Mouse (Mus musculus) lung, postnatal 0 days (tissue): ENCODE measurements at regions not wholly inside any gene's neighbourhood (a gene's known extent, or its start where the extent isn't known, plus 50 kb on each side); places are given as distances from the start of the nearest gene placed in this dataset.

Experiments
- ATAC-seq: fragments of 200-750 bp; cut with Nextera tagmentation; 2 replicates; pipeline ENCODE4 v1.8.0; 2017; ENCODE audit warnings: moderate library complexity
- DNase-seq: peaks from one replicate; pipeline ENCODE4 v3.0.0-alpha.2; 2016; ENCODE audit warnings: low spot score
- H3K27ac ChIP-seq: fragments of 300-500 bp; sonication (generic); 2 replicates; pipeline ENCODE4 v1.5.1; 2014; ENCODE audit warnings: antibody characterized with exemption, mild to moderate bottlenecking, low read length, mixed read lengths
- H3K27me3 ChIP-seq: fragments of 300-500 bp; sonication (generic); replicated peaks from 2 replicates; pipeline ENCODE4 v1.6.1; 2014; ENCODE audit warnings: low read length, mixed read lengths; ENCODE audit not compliant: insufficient read depth
- H3K36me3 ChIP-seq: fragments of 300-500 bp; sonication (generic); 2 replicates; pipeline ENCODE4 v1.6.1; 2014; ENCODE audit warnings: low read length, mixed read lengths; ENCODE audit not compliant: insufficient read depth
- H3K4me1 ChIP-seq: fragments of 300-500 bp; sonication (generic); 2 replicates; pipeline ENCODE4 v1.6.1; 2014; ENCODE audit warnings: antibody characterized with exemption, low read depth, low read length, mixed read lengths; ENCODE audit not compliant: insufficient read depth
- H3K4me2 ChIP-seq: fragments of 300-500 bp; sonication (generic); replicated peaks from 2 replicates; pipeline ENCODE4 v1.6.1; 2014; ENCODE audit warnings: low read depth, mild to moderate bottlenecking, low read length, moderate library complexity, mixed read lengths
- H3K4me3 ChIP-seq: fragments of 300-500 bp; sonication (generic); 2 replicates; pipeline ENCODE4 v1.5.1; 2014; ENCODE audit warnings: low read depth, low read length
- H3K9ac ChIP-seq: fragments of 300-500 bp; sonication (generic); replicated peaks from 2 replicates; pipeline ENCODE4 v1.6.1; 2014; ENCODE audit warnings: low read depth, mild to moderate bottlenecking
- H3K9me3 ChIP-seq: fragments of 300-500 bp; sonication (generic); 2 replicates; pipeline ENCODE4 v1.6.1; 2016; ENCODE audit warnings: low read length, mixed read lengths
- CTCF ChIP-seq: IDR thresholded peaks from 2 replicates; pipeline ENCODE4 v1.5.1; 2016; ENCODE audit warnings: antibody characterized with exemption, mild to moderate bottlenecking
- EP300 ChIP-seq: IDR thresholded peaks from 2 replicates; pipeline ENCODE4 v1.6.1; 2016; ENCODE audit warnings: antibody characterized with exemption, mild to moderate bottlenecking, control low read depth
- WGBS: fragments of 180-500 bp; shearing (Covaris S2); extraction: QIAGEN DNeasy Blood & Tissue Kit; methylation state at CpG from one replicate; pipeline ENCODE4 v1.1.7; 2014; 5-methylcytosine and 5-hydroxymethylcytosine counted together

GRCm38 (mm10) chr14:109941944-109942343 is 813.0 kb downstream of the Slitrk6 start:
- no peaks in the 10 kb centered on the region for H3K9me3 ChIP-seq
- no peak overlapping the region for H3K4me3 ChIP-seq
- no peaks in the 10 kb centered on the region for H3K27me3 ChIP-seq
- 89% methylated on average over 4 of the region's 4 CpGs for WGBS
- H3K9ac ChIP-seq: no peak overlapping the region
- H3K4me2 ChIP-seq: no peak overlapping the region
- TF ChIP-seq EP300: no peak
- no peak for TF ChIP-seq CTCF
- no peak for ATAC-seq
- H3K36me3 ChIP-seq: no peaks in the 10 kb centered on the region
- H3K27ac ChIP-seq: no peak overlapping the region
- no peak for DNase-seq
- no peaks in the 10 kb centered on the region for H3K4me1 ChIP-seq

GRCm38 (mm10) chr14:109941162-109941561 is 813.8 kb downstream of the Slitrk6 start:
- TF ChIP-seq CTCF (no peak), EP300 (no peak)
- no peak overlapping the region for H3K9ac ChIP-seq
- 66% methylated on average over 1 of the region's 1 CpGs for WGBS
- no peaks in the 10 kb centered on the region for H3K27me3 ChIP-seq
- ATAC-seq (no peak), DNase-seq (no peak)
- no peaks in the 10 kb centered on the region for H3K36me3 ChIP-seq
- no peak overlapping the region for H3K4me2 ChIP-seq
- no peaks in the 10 kb centered on the region for H3K4me1 ChIP-seq
- H3K4me3 ChIP-seq: no peak overlapping the region
- no peaks in the 10 kb centered on the region for H3K9me3 ChIP-seq
- H3K27ac ChIP-seq: no peak overlapping the region

GRCm38 (mm10) chr14:109937432-109937831 is 817.5 kb downstream of the Slitrk6 start:
- 78% methylated on average over 6 of the region's 6 CpGs for WGBS
- TF ChIP-seq CTCF: no peak
- no peak for TF ChIP-seq EP300
- ATAC-seq: no peak

GRCm38 (mm10) chr14:109928977-109929376 is 826.0 kb downstream of the Slitrk6 start:
- Histone ChIP-seq H3K4me1 (no peaks in the 10 kb centered on the region), H3K4me2 (no peak overlapping the region), H3K9ac (no peak overlapping the region), H3K4me3 (no peak overlapping the region), H3K27ac (no peak overlapping the region), H3K27me3 (no peaks in the 10 kb centered on the region), H3K9me3 (no peaks in the 10 kb centered on the region), H3K36me3 (no peaks in the 10 kb centered on the region)
- DNase-seq (no peak), ATAC-seq (no peak)
- no peak for TF ChIP-seq CTCF
- TF ChIP-seq EP300: no peak
- WGBS: 86% methylated on average over 7 of the region's 7 CpGs

More at GRCm38 (mm10) chr14:109937432-109937831, 817.5 kb downstream of the Slitrk6 start:
- no peaks in the 10 kb centered on the region for H3K4me1 ChIP-seq
- no peak overlapping the region for H3K4me2 ChIP-seq
- no peaks in the 10 kb centered on the region for H3K9me3 ChIP-seq
- H3K4me3 ChIP-seq: no peak overlapping the region
- H3K36me3 ChIP-seq: no peaks in the 10 kb centered on the region
- no peak overlapping the region for H3K27ac ChIP-seq
- no peak overlapping the region for H3K9ac ChIP-seq
- no peaks in the 10 kb centered on the region for H3K27me3 ChIP-seq
- DNase-seq: no peak

- Histone ChIP-seq H3K4me1 (no peaks in the 10 kb centered on the region), H3K9me3 (no peaks in the 10 kb centered on the region), H3K4me3 (no peak overlapping the region), H3K36me3 (no peaks in the 10 kb centered on the region), H3K27ac (no peak overlapping the region), H3K27me3 (no peaks in the 10 kb centered on the region), H3K9ac (no peak overlapping the region), H3K4me2 (no peak overlapping the region)
- DNase-seq (no peak), ATAC-seq (no peak)
- TF ChIP-seq CTCF (no peak), EP300 (no peak)
- 86% methylated on average over 2 of the region's 2 CpGs for WGBS
These were observed 863.1 kb downstream of the Slitrk6 start for GRCm38 (mm10) chr14:109891896-109892165.

- H3K4me3 ChIP-seq: no peak overlapping the region
- TF ChIP-seq CTCF: 0 out of 2 replicates have a peak, but pooled peaks have one; percentile 27
- TF ChIP-seq EP300: no peak
These were observed 863.6 kb downstream of the Slitrk6 start for GRCm38 (mm10) chr14:109891151-109891895.

More at GRCm38 (mm10) chr14:109891151-109891895, 863.6 kb downstream of the Slitrk6 start:
- H3K4me1 ChIP-seq: no peaks in the 10 kb centered on the region
- H3K9me3 ChIP-seq: no peaks in the 10 kb centered on the region
- no peak for DNase-seq
- H3K9ac ChIP-seq: no peak overlapping the region
- H3K36me3 ChIP-seq: no peaks in the 10 kb centered on the region
- no peak overlapping the region for H3K27ac ChIP-seq
- ATAC-seq: no peak
- no peaks in the 10 kb centered on the region for H3K27me3 ChIP-seq
- no peak overlapping the region for H3K4me2 ChIP-seq
- 70% methylated on average over 3 of the region's 3 CpGs for WGBS
